Mouse (Mus musculus): ENCODE results near the gene Rora. TPM values are rescaled to one million over a fixed set of nuclear protein-coding genes. Genes with fewer than 3 reads are reported as not detected.

Rora gene
- polyA plus RNA-seq, 1 experiment from 2014 or later, result 7.6 TPM

DNA sequence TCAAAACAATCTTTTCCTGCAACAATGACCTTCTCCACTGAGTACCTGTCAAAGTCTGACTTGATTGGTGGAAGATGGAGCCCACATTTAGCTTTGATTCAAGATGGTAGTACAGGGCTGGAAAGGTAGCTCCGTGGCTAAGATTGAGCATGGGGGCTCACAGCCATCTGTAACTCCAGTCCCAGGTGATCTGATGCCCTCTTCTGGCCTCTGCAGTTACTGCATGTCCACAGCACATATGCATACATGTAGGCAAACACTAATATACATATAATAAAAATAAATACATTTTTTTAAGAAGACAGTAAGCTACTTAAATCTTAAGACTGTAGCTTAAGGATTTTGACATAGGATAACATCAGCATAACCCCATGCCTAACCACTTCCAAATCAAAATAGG is 112.0 kb downstream of the Rora start:
- Histone ChIP-seq H3K27me3 (replicated peaks) (no peaks in the 10 kb centered on the region), H3K4me1 (peaks cover 17% of the 10 kb centered on the region; the same call in 1 of the 2 replicates), H3K4me3 (replicated peaks) (no peak overlapping the region), H3K27ac (no peak overlapping the region), H3K9ac (no peak overlapping the region), H3K36me3 (no peaks in the 10 kb centered on the region), H3K9me3 (no peaks in the 10 kb centered on the region), H3K4me2 (no peak overlapping the region)
- ATAC-seq (ENCODE audit: insufficient read depth, low FRiP score, low read depth), result no peak
- 63% methylated on average over 1 of the region's 1 CpGs for WGBS

DNA sequence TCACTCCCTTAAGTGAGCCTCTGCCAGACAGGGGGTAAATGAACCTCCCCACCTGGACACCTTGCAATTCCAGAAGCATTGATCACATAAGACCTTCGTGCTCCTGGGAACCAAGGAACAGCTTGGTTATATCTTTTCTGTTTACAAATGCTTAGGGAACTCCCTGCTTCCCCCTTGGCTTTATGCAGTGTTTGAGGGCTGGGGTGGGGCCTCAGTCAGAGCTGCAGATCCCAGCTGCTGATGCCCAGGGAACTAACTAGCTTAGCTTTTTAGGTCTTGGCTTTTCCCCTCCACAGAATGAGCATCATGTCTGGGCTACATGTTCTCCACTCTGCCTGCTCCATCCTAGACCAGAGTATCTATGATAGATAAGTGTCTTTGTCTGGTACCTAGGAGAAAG is 116.1 kb downstream of the Rora start:
- Histone ChIP-seq H3K4me1 (peaks cover 13% of the 10 kb centered on the region; the same call in 1 of the 2 replicates), H3K4me3 (replicated peaks) (no peak overlapping the region), H3K27me3 (replicated peaks) (no peaks in the 10 kb centered on the region), H3K9me3 (no peaks in the 10 kb centered on the region), H3K4me2 (no peak overlapping the region), H3K36me3 (no peaks in the 10 kb centered on the region), H3K27ac (no peak overlapping the region), H3K9ac (no peak overlapping the region)
- no peak for ATAC-seq (ENCODE audit: insufficient read depth, low FRiP score, low read depth)
- 4% methylated on average over 1 of the region's 1 CpGs for WGBS

DNA sequence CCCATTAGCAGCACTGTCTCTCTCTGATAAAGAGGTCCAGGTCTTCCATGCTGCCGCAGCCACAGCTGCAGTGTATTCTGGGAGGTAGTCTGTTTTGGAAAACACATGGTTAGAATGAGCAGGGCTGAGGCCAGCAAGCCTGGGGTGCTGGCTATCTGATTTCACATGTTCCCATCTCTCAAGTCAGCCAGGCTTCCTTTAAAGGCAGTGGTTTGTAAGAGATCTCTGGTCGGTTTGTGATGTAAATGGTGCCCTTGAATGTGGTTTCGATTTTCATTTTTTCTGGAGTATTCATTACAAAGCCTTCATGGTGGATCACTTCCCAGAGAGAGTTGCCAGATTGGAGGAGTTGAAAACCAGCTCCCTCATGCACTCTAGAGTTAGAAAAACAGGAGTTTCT is 117.8 kb downstream of the Rora start:
- Histone ChIP-seq H3K9ac (no peak overlapping the region), H3K27ac (no peak overlapping the region), H3K27me3 (replicated peaks) (no peaks in the 10 kb centered on the region), H3K4me3 (replicated peaks) (no peak overlapping the region), H3K4me2 (no peak overlapping the region), H3K36me3 (no peaks in the 10 kb centered on the region), H3K4me1 (peaks cover 13% of the 10 kb centered on the region; the same call in 1 of the 2 replicates), H3K9me3 (no peaks in the 10 kb centered on the region)
- WGBS, result 84% methylated on average over 3 of the region's 3 CpGs
- no peak for ATAC-seq (ENCODE audit: insufficient read depth, low FRiP score, low read depth)

DNA sequence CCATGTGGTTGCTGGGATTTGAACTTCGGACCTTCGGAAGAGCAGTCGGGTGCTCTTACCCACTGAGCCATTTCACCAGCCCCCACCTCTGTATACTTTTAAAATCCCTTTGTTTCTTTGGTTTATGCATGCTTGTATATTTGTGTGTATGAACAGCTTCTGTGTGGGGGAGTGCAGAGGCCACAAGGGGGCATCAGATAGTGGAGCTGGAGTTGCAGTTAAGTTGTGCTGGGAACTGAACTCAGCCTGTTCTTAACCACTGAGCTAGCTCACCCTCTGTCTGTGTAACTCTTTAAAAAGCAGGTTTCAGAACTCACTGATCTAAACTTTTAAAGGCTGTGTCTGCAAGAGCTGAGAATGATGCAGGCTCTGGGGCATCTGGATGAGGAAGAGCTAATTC is 120.2 kb downstream of the Rora start:
- ATAC-seq (ENCODE audit: insufficient read depth, low FRiP score, low read depth), result no peak
- Histone ChIP-seq H3K9ac (no peak overlapping the region), H3K9me3 (no peaks in the 10 kb centered on the region), H3K4me2 (no peak overlapping the region), H3K4me1 (peaks cover 10% of the 10 kb centered on the region; the same call in 1 of the 2 replicates), H3K27me3 (replicated peaks) (no peaks in the 10 kb centered on the region), H3K27ac (no peak overlapping the region), H3K36me3 (no peaks in the 10 kb centered on the region), H3K4me3 (replicated peaks) (no peak overlapping the region)
- WGBS, result 89% methylated on average over 3 of the region's 3 CpGs

DNA sequence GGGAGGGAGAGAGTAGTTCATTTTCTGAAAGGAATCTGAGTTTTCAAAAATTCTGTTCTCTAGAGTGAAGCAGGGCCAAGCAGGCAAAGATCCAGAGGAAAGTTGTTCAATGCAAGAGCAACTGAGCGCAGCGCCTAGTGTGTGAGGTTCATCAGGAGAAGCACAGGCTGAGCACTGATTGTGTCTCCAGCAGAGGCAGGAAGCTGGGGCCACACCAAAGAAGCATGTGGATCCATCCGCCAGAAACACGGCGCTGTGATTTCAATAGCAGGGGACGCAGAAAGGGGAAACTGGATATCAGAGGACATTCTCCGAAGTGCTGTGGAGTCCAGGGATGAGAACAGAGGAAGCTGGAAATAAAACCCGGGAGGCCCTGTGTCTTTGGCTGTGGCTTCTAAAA is 128.4 kb downstream of the Rora start:
- Histone ChIP-seq H3K4me1 (no peaks in the 10 kb centered on the region), H3K4me3 (replicated peaks) (no peak overlapping the region), H3K36me3 (no peaks in the 10 kb centered on the region), H3K27ac (no peak overlapping the region), H3K9ac (no peak overlapping the region), H3K4me2 (no peak overlapping the region), H3K9me3 (no peaks in the 10 kb centered on the region), H3K27me3 (replicated peaks) (no peaks in the 10 kb centered on the region)
- ATAC-seq (ENCODE audit: insufficient read depth, low FRiP score, low read depth), result no peak
- WGBS, result 75% methylated on average over 8 of the region's 8 CpGs

DNA sequence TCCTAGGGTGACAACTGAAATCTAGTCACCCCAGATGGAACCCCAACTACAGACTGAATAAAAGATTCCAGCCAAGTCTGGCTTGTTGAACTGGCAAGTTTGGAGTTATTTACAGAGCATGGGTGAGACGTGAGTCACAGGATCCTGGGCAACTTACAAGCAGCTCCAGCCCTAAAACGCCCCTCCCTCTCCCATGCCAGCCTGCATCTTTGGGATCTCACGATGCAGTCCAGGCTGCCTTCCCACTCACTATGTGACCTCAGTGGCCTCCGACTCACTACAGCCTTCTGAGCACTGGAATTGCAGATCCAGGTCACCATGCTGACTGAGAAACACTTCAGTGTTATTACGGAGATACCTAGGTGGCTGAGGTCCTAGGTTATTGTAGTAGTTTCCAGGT is 129.0 kb downstream of the Rora start:
- H3K9me3 ChIP-seq, result no peaks in the 10 kb centered on the region
- H3K36me3 ChIP-seq, result no peaks in the 10 kb centered on the region
- H3K4me2 ChIP-seq, result no peak overlapping the region
- no peaks in the 10 kb centered on the region for H3K27me3 ChIP-seq (replicated peaks)
- H3K27ac ChIP-seq, result no peak overlapping the region
- 65% methylated on average over 5 of the region's 5 CpGs for WGBS
- H3K4me1 ChIP-seq, result no peaks in the 10 kb centered on the region; the same call in 1 of the 2 replicates
- no peak overlapping the region for H3K4me3 ChIP-seq (replicated peaks)
- no peak for ATAC-seq (ENCODE audit: insufficient read depth, low FRiP score, low read depth)
- H3K9ac ChIP-seq, result no peak overlapping the region

DNA sequence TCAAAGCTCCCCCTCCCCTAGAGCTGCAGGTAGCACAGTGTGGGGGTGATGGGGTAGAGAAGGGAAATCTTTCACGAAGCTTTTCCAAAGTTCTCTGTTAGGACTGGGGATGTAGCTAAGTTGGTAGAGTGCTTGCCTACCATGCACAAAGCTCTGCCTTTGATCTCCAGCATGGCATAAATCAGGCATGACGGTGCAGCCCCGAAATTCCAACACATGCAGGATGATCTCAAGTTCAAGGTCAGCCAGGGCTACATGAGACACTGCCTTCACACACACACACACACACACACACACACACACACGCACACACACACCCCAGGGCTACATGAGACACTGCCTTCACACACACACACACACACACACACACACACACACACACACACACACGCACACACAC is 129.7 kb downstream of the Rora start:
- Histone ChIP-seq H3K27me3 (replicated peaks) (no peaks in the 10 kb centered on the region), H3K9me3 (no peaks in the 10 kb centered on the region), H3K27ac (no peak overlapping the region), H3K4me3 (replicated peaks) (no peak overlapping the region), H3K4me1 (no peaks in the 10 kb centered on the region; the same call in 1 of the 2 replicates), H3K9ac (no peak overlapping the region), H3K36me3 (no peaks in the 10 kb centered on the region), H3K4me2 (no peak overlapping the region)
- WGBS, result 65% methylated on average over 5 of the region's 5 CpGs
- no peak for ATAC-seq (ENCODE audit: insufficient read depth, low FRiP score, low read depth)

DNA sequence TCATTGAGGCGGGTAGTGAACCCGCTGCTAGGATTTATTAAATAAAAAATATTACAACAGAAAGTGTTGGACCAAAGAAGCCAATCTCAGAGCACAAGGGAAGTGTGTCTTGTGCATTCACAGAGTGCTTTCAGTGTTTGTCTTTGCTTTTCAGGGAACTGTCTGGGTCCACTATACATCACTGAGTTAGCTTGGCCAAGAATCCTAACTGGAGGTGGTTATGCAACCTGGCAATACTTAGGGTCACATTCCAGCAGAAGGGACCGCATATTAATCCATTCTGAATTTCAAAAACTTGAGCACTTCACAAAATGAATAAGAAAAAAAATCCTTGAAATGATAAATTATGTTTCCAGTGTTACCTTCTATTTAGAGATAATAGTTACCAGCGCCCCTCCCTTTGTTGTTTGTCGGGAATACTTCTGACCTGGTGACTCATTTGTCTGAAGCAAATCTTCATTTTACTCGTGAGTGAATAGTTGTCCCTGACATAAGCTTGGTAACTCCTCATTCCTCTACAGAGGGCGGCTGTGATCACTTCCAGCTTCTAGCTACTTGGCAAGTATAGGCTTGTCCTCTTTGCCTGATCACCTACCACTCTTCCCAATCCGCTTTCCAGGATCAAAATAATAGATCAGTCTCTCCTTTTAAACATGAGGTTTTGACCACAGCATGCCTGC is 133.2 kb downstream of the Rora start:
- Histone ChIP-seq H3K36me3 (no peaks in the 10 kb centered on the region), H3K4me1 (no peaks in the 10 kb centered on the region; the same call in 1 of the 2 replicates), H3K27me3 (replicated peaks) (no peaks in the 10 kb centered on the region), H3K27ac (no peak overlapping the region), H3K9me3 (no peaks in the 10 kb centered on the region), H3K9ac (no peak overlapping the region), H3K4me2 (no peak overlapping the region), H3K4me3 (replicated peaks) (no peak overlapping the region)
- WGBS, result 76% methylated on average over 8 of the region's 8 CpGs
- no peak for ATAC-seq (ENCODE audit: insufficient read depth, low FRiP score, low read depth)

DNA sequence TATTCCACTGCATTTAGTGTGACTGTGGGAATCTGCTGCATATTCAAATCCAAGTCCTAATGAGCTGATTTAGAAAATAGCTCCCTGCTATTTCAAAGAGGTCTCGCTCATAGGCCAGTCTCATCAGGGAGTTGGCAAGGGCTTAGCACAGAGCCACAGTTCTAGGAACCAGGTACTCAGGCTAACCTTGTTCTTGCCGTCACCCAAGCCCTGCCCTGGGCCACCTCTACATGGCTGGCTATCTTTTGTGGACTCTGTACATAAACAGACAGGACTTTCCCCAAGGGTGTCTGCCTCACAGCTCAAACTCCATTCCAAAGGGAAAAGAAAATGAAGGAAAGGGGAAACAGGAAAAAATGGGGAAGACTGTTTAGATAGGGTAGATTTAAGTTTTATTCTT is 134.1 kb downstream of the Rora start:
- Histone ChIP-seq H3K4me3 (replicated peaks) (no peak overlapping the region), H3K9ac (no peak overlapping the region), H3K4me2 (no peak overlapping the region), H3K27me3 (replicated peaks) (no peaks in the 10 kb centered on the region), H3K9me3 (no peaks in the 10 kb centered on the region), H3K27ac (no peak overlapping the region), H3K36me3 (no peaks in the 10 kb centered on the region), H3K4me1 (no peaks in the 10 kb centered on the region; the same call in 1 of the 2 replicates)
- ATAC-seq (ENCODE audit: insufficient read depth, low FRiP score, low read depth), result no peak
- WGBS, result 79% methylated on average over 2 of the region's 2 CpGs

DNA sequence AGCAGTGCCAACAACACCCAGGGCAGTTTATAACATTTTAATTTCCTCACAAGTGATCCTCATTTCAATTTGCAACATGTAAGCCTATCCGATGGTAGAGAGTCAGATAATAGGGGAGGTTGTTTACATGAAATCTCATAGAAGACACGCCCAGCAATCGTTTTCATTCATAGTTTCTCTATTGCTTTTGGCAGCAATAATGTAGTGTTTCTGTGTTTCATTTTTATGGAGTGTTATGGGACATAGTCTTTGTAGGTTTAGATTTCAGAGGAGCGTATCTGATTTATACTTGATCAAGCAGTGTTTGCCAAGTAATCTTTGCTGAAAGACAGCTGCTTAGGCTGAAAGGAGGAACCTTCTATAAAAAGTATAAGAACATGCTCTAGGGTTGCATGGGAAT is 137.3 kb downstream of the Rora start:
- no peak overlapping the region for H3K27ac ChIP-seq
- H3K4me2 ChIP-seq, result no peak overlapping the region
- H3K9ac ChIP-seq, result no peak overlapping the region
- no peaks in the 10 kb centered on the region for H3K36me3 ChIP-seq
- no peak overlapping the region for H3K4me3 ChIP-seq (replicated peaks)
- no peaks in the 10 kb centered on the region for H3K9me3 ChIP-seq
- H3K27me3 ChIP-seq (replicated peaks), result no peaks in the 10 kb centered on the region
- WGBS, result 51% methylated on average over 4 of the region's 4 CpGs
- ATAC-seq (ENCODE audit: insufficient read depth, low FRiP score, low read depth), result no peak
- no peaks in the 10 kb centered on the region; the same call in 1 of the 2 replicates for H3K4me1 ChIP-seq

DNA sequence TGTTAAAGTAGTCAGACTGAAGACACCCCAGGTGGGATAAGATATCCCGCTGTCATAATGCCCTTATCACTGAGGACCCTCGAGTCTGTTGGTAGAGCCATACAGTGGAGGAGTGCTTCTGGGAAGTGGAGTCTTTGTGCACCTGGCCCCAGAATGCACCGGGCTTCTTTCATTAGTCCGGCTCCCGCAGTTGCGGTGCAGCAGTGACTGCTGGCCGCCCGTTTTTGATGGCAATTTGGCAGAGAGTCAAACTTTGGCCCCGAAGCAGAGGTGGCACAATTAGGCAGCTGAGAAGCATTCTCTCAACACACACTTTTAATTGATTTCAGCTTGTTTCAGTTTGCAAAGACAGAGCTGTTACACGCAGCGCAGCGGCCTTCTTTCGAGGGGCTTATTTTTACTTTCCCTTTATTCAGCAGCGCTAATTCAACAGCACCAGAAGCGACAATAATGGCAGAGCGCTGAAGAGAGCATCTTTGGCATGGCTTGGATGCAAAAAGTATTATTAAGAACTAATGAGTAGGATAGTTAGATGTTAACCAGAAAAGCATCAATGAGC is 138.5 kb downstream of the Rora start:
- no peak overlapping the region for H3K9ac ChIP-seq
- ATAC-seq (ENCODE audit: insufficient read depth, low FRiP score, low read depth), result no peak
- H3K4me2 ChIP-seq, result no peak overlapping the region
- H3K4me3 ChIP-seq (replicated peaks), result no peak overlapping the region
- whole genome bisulfite sequencing, result 78% methylated on average over 16 of the region's 16 CpGs
- no peak overlapping the region for H3K27ac ChIP-seq
- no peaks in the 10 kb centered on the region for H3K27me3 ChIP-seq (replicated peaks)
- no peaks in the 10 kb centered on the region; the same call in 1 of the 2 replicates for H3K4me1 ChIP-seq
- no peaks in the 10 kb centered on the region for H3K36me3 ChIP-seq
- H3K9me3 ChIP-seq, result no peaks in the 10 kb centered on the region

DNA sequence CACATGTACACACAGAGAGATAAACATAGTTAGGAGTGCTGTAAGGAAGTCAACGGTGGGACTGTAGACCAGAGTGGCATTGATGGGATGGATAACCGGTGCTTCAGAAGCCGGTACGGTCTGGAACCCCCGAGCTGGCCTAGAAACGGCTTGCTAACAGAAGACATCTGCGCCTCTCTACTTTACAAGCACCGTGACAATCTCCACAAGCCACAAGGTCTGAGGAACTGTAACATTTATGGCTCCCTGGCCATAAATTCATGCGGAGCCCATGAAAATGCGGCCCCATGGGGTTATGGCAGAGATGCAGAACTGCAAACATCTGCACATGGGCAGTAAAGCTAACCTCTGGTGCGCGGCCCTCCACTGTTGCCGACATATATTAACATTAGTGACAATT is 141.7 kb downstream of the Rora start:
- Histone ChIP-seq H3K4me1 (no peaks in the 10 kb centered on the region), H3K4me3 (replicated peaks) (no peak overlapping the region), H3K36me3 (no peaks in the 10 kb centered on the region), H3K4me2 (no peak overlapping the region), H3K9me3 (no peaks in the 10 kb centered on the region), H3K27me3 (replicated peaks) (no peaks in the 10 kb centered on the region), H3K27ac (no peak overlapping the region), H3K9ac (no peak overlapping the region)
- WGBS, result 77% methylated on average over 13 of the region's 13 CpGs
- ATAC-seq (ENCODE audit: insufficient read depth, low FRiP score, low read depth), result no peak
